Mouse (Mus musculus): ENCODE data around the gene Crebl2.

DNA sequence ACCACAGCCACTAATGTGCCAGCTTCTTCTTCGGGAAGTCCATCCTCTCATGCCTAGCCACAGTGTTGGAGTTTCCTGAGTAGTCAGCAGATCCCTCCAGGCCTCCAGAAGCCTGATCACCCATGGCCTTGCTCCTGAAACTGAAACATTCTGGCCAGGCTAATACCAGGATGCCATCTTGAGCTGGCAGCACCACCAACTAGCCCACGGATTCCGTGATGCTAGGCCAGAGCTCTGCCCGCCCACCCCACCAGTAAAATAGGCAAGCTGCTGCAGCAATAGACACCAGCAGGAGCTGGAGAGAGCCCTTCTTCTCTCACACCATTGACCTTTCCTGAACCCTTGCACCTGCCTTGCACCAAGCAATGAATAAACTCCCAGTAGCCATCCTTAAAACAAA, 17.6 kb downstream of the Crebl2 start:
- no peak for TF ChIP-seq CTCF (IDR thresholded peaks at IDR 0.05; ENCODE audit: extremely low read depth, insufficient read depth, insufficient read length, insufficient replicate concordance)
- no peak for TF ChIP-seq POLR2A (IDR thresholded peaks at IDR 0.05; ENCODE audit: low read depth, low read length)

Data from spleen, adult 2 months (tissue).